Mouse (Mus musculus) lung, postnatal 14 days (tissue): ENCODE data around the gene Tspan4.

Source experiments
- DNase-seq: peaks from one replicate; pipeline ENCODE4 v3.0.0; 2021

Gene Tspan4

GRCm38 (mm10) chr7:141510196-141510595 is 35.2 kb downstream of the Tspan4 start:
- DNase-seq: no peak

- DNase-seq: no peak
Measured at GRCm38 (mm10) chr7:141510681-141511191, 35.7 kb downstream of the Tspan4 start.

GRCm38 (mm10) chr7:141517638-141518037 is 42.6 kb downstream of the Tspan4 start:
- DNase-seq: no peak

- no peak for DNase-seq
Measured at GRCm38 (mm10) chr7:141518296-141518695, 43.3 kb downstream of the Tspan4 start.

GRCm38 (mm10) chr7:141518926-141519325 is 43.9 kb downstream of the Tspan4 start:
- DNase-seq: no peak

- no peak for DNase-seq
Measured at GRCm38 (mm10) chr7:141519795-141520194, 44.8 kb downstream of the Tspan4 start.

GRCm38 (mm10) chr7:141523007-141523406 is 48.0 kb downstream of the Tspan4 start:
- DNase-seq: no peak

- no peak for DNase-seq
Measured at GRCm38 (mm10) chr7:141524271-141524670, 49.2 kb downstream of the Tspan4 start.

GRCm38 (mm10) chr7:141524760-141525579 is 49.9 kb downstream of the Tspan4 start:
- peak; percentile 80 for DNase-seq

- DNase-seq: no peak
Measured at GRCm38 (mm10) chr7:141525580-141525925, 50.5 kb downstream of the Tspan4 start.

GRCm38 (mm10) chr7:141535570-141535969 is 60.5 kb downstream of the Tspan4 start:
- no peak for DNase-seq

- no peak for DNase-seq
Measured at GRCm38 (mm10) chr7:141538852-141539555, 64.0 kb downstream of the Tspan4 start.

- peak; percentile 99 for DNase-seq
Measured at GRCm38 (mm10) chr7:141539556-141540311, 64.7 kb downstream of the Tspan4 start, which contains the start of gene Chid1. Gene Chid1, minus strand, starts transcription at chr7:141539857.

- peak; percentile 53 for DNase-seq
Measured at GRCm38 (mm10) chr7:141540312-141541081, 65.5 kb downstream of the Tspan4 start.

- DNase-seq: no peak
Measured at GRCm38 (mm10) chr7:141541681-141542080, 66.6 kb downstream of the Tspan4 start.

GRCm38 (mm10) chr7:141542588-141542987 is 67.5 kb downstream of the Tspan4 start:
- no peak for DNase-seq
